12 mouse cellular contexts compared by ENCODE assay signal in genomic region chr4:126204016-126204415, GRCm38 (mm10). TPM values are rescaled to one million over a fixed set of nuclear protein-coding genes. Genes with fewer than 3 reads are reported as not detected.
A peak's percentile ranks its signal among the peaks of the same experiment; 100 is the strongest.
DNase-seq lines count a peak whose midpoint lies in the region; ATAC-seq and TF ChIP-seq lines count a peak whose summit lies in the region.
"Had no signal": no experiment of that assay in that cellular context is flagged by ENCODE, and none has a peak within 500 bp of the region (broad histone marks: within the 10 kb centered on the region; RNA-seq: fewer than 3 reads in every experiment).

No protein-coding gene starts in this region.

- 81% methylated on average over 8 of the region's 8 CpGs for WGBS in heart, embryonic 13.5 days
- WGBS in lung, postnatal 0 days: 86% methylated on average over 8 of the region's 8 CpGs
- WGBS in macrophage (ENCODE audit: missing documents): 93% methylated on average over 8 of the region's 8 CpGs

- H3K4me1 ChIP-seq in heart, embryonic 13.5 days: peaks cover 33% of the 10 kb centered on the region
- peaks cover 12% of the 10 kb centered on the region for H3K4me1 ChIP-seq in lung, postnatal 0 days (ENCODE audit: insufficient read depth, low read depth, low read length)
- peaks cover 10% of the 10 kb centered on the region for H3K4me1 ChIP-seq in brown adipose tissue, adult 24 weeks (ENCODE audit: control insufficient read depth, insufficient read depth, insufficient read length, low read length)

- TF ChIP-seq EP300 in lung, postnatal 0 days (IDR thresholded peaks at IDR 0.05): no peak

- H3K27me3 ChIP-seq in heart, embryonic 13.5 days (replicated peaks): no peaks in the 10 kb centered on the region
- no peaks in the 10 kb centered on the region for H3K27me3 ChIP-seq in lung, postnatal 0 days (replicated peaks; ENCODE audit: insufficient read depth, low read length)

- H3K4me3 ChIP-seq in heart, embryonic 13.5 days: no peak overlapping the region
- no peak overlapping the region for H3K4me3 ChIP-seq in lung, postnatal 0 days (ENCODE audit: low read depth, low read length)
- no peak overlapping the region for H3K4me3 ChIP-seq in brown adipose tissue, adult 24 weeks (ENCODE audit: insufficient read depth, low read depth, low read length)
- H3K4me3 ChIP-seq in macrophage (ENCODE audit: inconsistent target): no peak overlapping the region

- no peak for ATAC-seq in heart, embryonic 13.5 days (ENCODE audit: extremely low read depth, insufficient number of reproducible peaks, low FRiP score, low TSS enrichment)
- no peak for ATAC-seq in lung, postnatal 0 days
- ATAC-seq in activated CD4-positive, CD25-positive, alpha-beta regulatory T cell, adult 4 months: no peak

- 0 out of 2 replicates have a peak overlapping the region, but pooled peaks have one; percentile 75 for H3K4me2 ChIP-seq in heart, embryonic 13.5 days
- H3K4me2 ChIP-seq in lung, postnatal 0 days (replicated peaks; ENCODE audit: low read depth, low read length): no peak overlapping the region

- no peak for DNase-seq in heart, adult 18-20 months
- no peak for DNase-seq in lung, postnatal 0 days (ENCODE audit: low spot score)
- no peak for DNase-seq in lung, postnatal 4 days
- no peak for DNase-seq in urinary bladder, postnatal 4 days (ENCODE audit: low spot score in 2 of 2)
- DNase-seq: gastrocnemius, postnatal 36 days; kidney, postnatal 10 days; lung, adult 2 months had no signal

- H3K79me2 ChIP-seq in macrophage (ENCODE audit: inconsistent target): peaks cover 27% of the 10 kb centered on the region

- H3K9ac ChIP-seq in heart, embryonic 13.5 days: no peak overlapping the region
- H3K9ac ChIP-seq in lung, postnatal 0 days (replicated peaks; ENCODE audit: low read depth): no peak overlapping the region

- H3K36me3 ChIP-seq in heart, embryonic 13.5 days: peaks cover 6% of the 10 kb centered on the region; the same call in 1 of the 2 replicates
- no peaks in the 10 kb centered on the region for H3K36me3 ChIP-seq in lung, postnatal 0 days (ENCODE audit: insufficient read depth, low read length)
- no peaks in the 10 kb centered on the region for H3K36me3 ChIP-seq in macrophage (ENCODE audit: inconsistent target)

- peak overlapping the region; percentile 98 for H3K27ac ChIP-seq in heart, embryonic 13.5 days (replicated peaks)
- 0 out of 2 replicates have a peak overlapping the region, but pooled peaks have one; percentile 99 for H3K27ac ChIP-seq in lung, postnatal 0 days (ENCODE audit: low read length)
- H3K27ac ChIP-seq in brown adipose tissue, adult 24 weeks (replicated peaks; ENCODE audit: low read depth, low read length): peak overlapping the region; percentile 100; the same call in 1 of the 2 replicates
- peak overlapping the region; percentile 88 for H3K27ac ChIP-seq in macrophage

- no peak for TF ChIP-seq CTCF in lung, postnatal 0 days (IDR thresholded peaks at IDR 0.05)

- H3K9me3 ChIP-seq in heart, embryonic 13.5 days: no peaks in the 10 kb centered on the region
- no peaks in the 10 kb centered on the region for H3K9me3 ChIP-seq in lung, postnatal 0 days (ENCODE audit: low read length)
- H3K9me3 ChIP-seq: G1E had no signal

RNA-seq across cellular contexts. Expression of gene Thrap3, which starts 1.5 kb away (rescaled TPM):
- 127 and 134 TPM in 2 replicates for polyA plus RNA-seq in heart, embryonic 13.5 days (2015; fragmentation: Nextera tagmentation; extraction: Ambion mirVana)
- 100 to 1,000 TPM in 1 of 2 experiments, 10 to 100 TPM in 1; 86.5 to 116 TPM for total RNA-seq in heart, adult 18-20 months (2021)
- 98.6 and 112 TPM in 2 replicates for polyA plus RNA-seq in lung, postnatal 0 days (2015; fragmentation: Nextera tagmentation; extraction: Ambion mirVana)
- 65.6 and 120 TPM in 2 replicates for polyA plus RNA-seq in brown adipose tissue, adult 24 weeks (2012; ENCODE audit: insufficient read depth, insufficient read length, missing spikeins)
- 1,000 to 10,000 TPM in 11 of 26 experiments, 100 to 1,000 TPM in 15; 773 to 1,275 (median 979) TPM for total RNA-seq in macrophage (2018; cell fraction: chromatin; rRNA removed)
- 100 to 1,000 TPM in 24 of 26 experiments, 10 to 100 TPM in 2; 90.2 to 183 (median 118) TPM for total RNA-seq in macrophage (2018; cell fraction: cytosol; rRNA removed)
- 100 to 1,000 TPM; 424 to 709 (median 586) TPM for total RNA-seq in macrophage (2018; cell fraction: nucleus; rRNA removed)
- polyA plus RNA-seq in macrophage (2018): 109 to 345 TPM (median 123 TPM) in 3 replicates
- polyA plus RNA-seq in activated CD4-positive, CD25-positive, alpha-beta regulatory T cell, adult 4 months (2017; shearing (Covaris generic)): 100 to 1,000 TPM; 205 to 236 TPM

RNA-seq across cellular contexts. Expression of gene Sh3d21, which starts 40.7 kb away (rescaled TPM):
- 2.8 and 3.0 TPM in 2 replicates for polyA plus RNA-seq in heart, embryonic 13.5 days (2015; fragmentation: Nextera tagmentation; extraction: Ambion mirVana)
- 1 to 10 TPM; 1.3 to 2.4 TPM for total RNA-seq in heart, adult 18-20 months (2021)
- 23.3 and 30.7 TPM in 2 replicates for polyA plus RNA-seq in lung, postnatal 0 days (2015; fragmentation: Nextera tagmentation; extraction: Ambion mirVana)
- 2.1 and 3.5 TPM in 2 replicates for polyA plus RNA-seq in brown adipose tissue, adult 24 weeks (2012; ENCODE audit: insufficient read depth, insufficient read length, missing spikeins)
- total RNA-seq in macrophage (2018; cell fraction: chromatin; rRNA removed): 10 to 100 TPM in 13 of 26 experiments, 1 to 10 TPM in 13; 1.8 to 56.2 (median 10.6) TPM
- total RNA-seq in macrophage (2018; cell fraction: cytosol; rRNA removed): 1 to 10 TPM in 19 of 26 experiments, under 1 TPM in 7; 0.39 to 5.8 (median 1.6) TPM
- 10 to 100 TPM in 7 of 26 experiments, 1 to 10 TPM in 16, under 1 TPM in 3; 0.49 to 20.7 (median 6.4) TPM for total RNA-seq in macrophage (2018; cell fraction: nucleus; rRNA removed)
- 0.38 to 0.59 TPM (median 0.58 TPM) in 3 replicates for polyA plus RNA-seq in macrophage (2018)
- polyA plus RNA-seq in activated CD4-positive, CD25-positive, alpha-beta regulatory T cell, adult 4 months (2017; shearing (Covaris generic)): under 1 TPM in 1 of 2 experiments, not detected in 1; 0.92 TPM

RNA-seq across cellular contexts. Expression of gene Map7d1, which starts 52.1 kb away (rescaled TPM):
- 36.7 and 37.1 TPM in 2 replicates for polyA plus RNA-seq in heart, embryonic 13.5 days (2015; fragmentation: Nextera tagmentation; extraction: Ambion mirVana)
- 100 to 1,000 TPM; 240 to 249 TPM for total RNA-seq in heart, adult 18-20 months (2021)
- polyA plus RNA-seq in lung, postnatal 0 days (2015; fragmentation: Nextera tagmentation; extraction: Ambion mirVana): 27.2 and 33.3 TPM in 2 replicates
- polyA plus RNA-seq in brown adipose tissue, adult 24 weeks (2012; ENCODE audit: insufficient read depth, insufficient read length, missing spikeins): 27.0 and 28.4 TPM in 2 replicates
- 100 to 1,000 TPM in 25 of 26 experiments, 10 to 100 TPM in 1; 97.4 to 591 (median 259) TPM for total RNA-seq in macrophage (2018; cell fraction: chromatin; rRNA removed)
- total RNA-seq in macrophage (2018; cell fraction: cytosol; rRNA removed): 100 to 1,000 TPM; 123 to 196 (median 163) TPM
- total RNA-seq in macrophage (2018; cell fraction: nucleus; rRNA removed): 100 to 1,000 TPM; 107 to 224 (median 158) TPM
- polyA plus RNA-seq in macrophage (2018): 105 to 157 TPM (median 139 TPM) in 3 replicates
- polyA plus RNA-seq in activated CD4-positive, CD25-positive, alpha-beta regulatory T cell, adult 4 months (2017; shearing (Covaris generic)): 1 to 10 TPM; 6.7 to 7.4 TPM

RNA-seq across cellular contexts. Expression of gene Eva1b, which starts 56.5 kb away (rescaled TPM):
- polyA plus RNA-seq in heart, embryonic 13.5 days (2015; fragmentation: Nextera tagmentation; extraction: Ambion mirVana): 30.9 and 34.2 TPM in 2 replicates
- 1 to 10 TPM; 8.8 to 9.5 TPM for total RNA-seq in heart, adult 18-20 months (2021)
- polyA plus RNA-seq in lung, postnatal 0 days (2015; fragmentation: Nextera tagmentation; extraction: Ambion mirVana): 151 TPM in 2 replicates
- polyA plus RNA-seq in brown adipose tissue, adult 24 weeks (2012; ENCODE audit: insufficient read depth, insufficient read length, missing spikeins): 8.6 and 13.5 TPM in 2 replicates
- total RNA-seq in macrophage (2018; cell fraction: chromatin; rRNA removed): 10 to 100 TPM in 22 of 26 experiments, 1 to 10 TPM in 4; 5.5 to 52.5 (median 24.9) TPM
- 10 to 100 TPM in 25 of 26 experiments, 1 to 10 TPM in 1; 9.7 to 59.7 (median 31.6) TPM for total RNA-seq in macrophage (2018; cell fraction: cytosol; rRNA removed)
- 10 to 100 TPM; 10.2 to 90.6 (median 43.6) TPM for total RNA-seq in macrophage (2018; cell fraction: nucleus; rRNA removed)
- 4.4 to 20.0 TPM (median 6.2 TPM) in 3 replicates for polyA plus RNA-seq in macrophage (2018)
- polyA plus RNA-seq in activated CD4-positive, CD25-positive, alpha-beta regulatory T cell, adult 4 months (2017; shearing (Covaris generic)): 10 to 100 TPM; 18.8 to 19.0 TPM

RNA-seq across cellular contexts. Expression of gene Trappc3, which starts 58.1 kb away (rescaled TPM):
- polyA plus RNA-seq in heart, embryonic 13.5 days (2015; fragmentation: Nextera tagmentation; extraction: Ambion mirVana): 68.5 and 74.5 TPM in 2 replicates
- 10 to 100 TPM; 46.2 to 56.9 TPM for total RNA-seq in heart, adult 18-20 months (2021)
- 95.9 and 97.9 TPM in 2 replicates for polyA plus RNA-seq in lung, postnatal 0 days (2015; fragmentation: Nextera tagmentation; extraction: Ambion mirVana)
- polyA plus RNA-seq in brown adipose tissue, adult 24 weeks (2012; ENCODE audit: insufficient read depth, insufficient read length, missing spikeins): 73.3 and 97.6 TPM in 2 replicates
- 10 to 100 TPM; 34.4 to 67.3 (median 48.2) TPM for total RNA-seq in macrophage (2018; cell fraction: chromatin; rRNA removed)
- total RNA-seq in macrophage (2018; cell fraction: cytosol; rRNA removed): 100 to 1,000 TPM in 8 of 26 experiments, 10 to 100 TPM in 18; 77.1 to 117 (median 93.5) TPM
- 10 to 100 TPM; 48.1 to 87.5 (median 60.6) TPM for total RNA-seq in macrophage (2018; cell fraction: nucleus; rRNA removed)
- polyA plus RNA-seq in macrophage (2018): 93.4 to 103 TPM (median 95.6 TPM) in 3 replicates
- polyA plus RNA-seq in activated CD4-positive, CD25-positive, alpha-beta regulatory T cell, adult 4 months (2017; shearing (Covaris generic)): 10 to 100 TPM; 57.1 to 80.8 TPM
